Mouse (Mus musculus) lung, embryonic 14.5 days (tissue): Measurements from ENCODE around the gene Micall2. TPM values are rescaled to one million over a fixed set of nuclear protein-coding genes. Genes with fewer than 3 reads are reported as not detected.

Experiments used
- ATAC-seq: fragments of 200-750 bp; cut with Nextera tagmentation; 2 replicates; pipeline ENCODE4 v1.8.0; 2017; ENCODE audit warnings: mild to moderate bottlenecking, moderate TSS enrichment, moderate library complexity; ENCODE audit not compliant: insufficient read depth
- DNase-seq: peaks from one replicate; pipeline ENCODE4 v3.0.0-alpha.2; 2015
- H3K27ac ChIP-seq: fragments of 300-500 bp; sonication (generic); 2 replicates; pipeline ENCODE4 v1.5.1; 2014; ENCODE audit warnings: low read depth, mild to moderate bottlenecking, moderate library complexity
- H3K27me3 ChIP-seq: fragments of 300-500 bp; sonication (generic); 2 replicates; pipeline ENCODE4 v1.6.1; 2014; ENCODE audit warnings: low read length, control low read depth; ENCODE audit not compliant: insufficient read depth
- H3K36me3 ChIP-seq: fragments of 300-500 bp; sonication (generic); 2 replicates; pipeline ENCODE4 v1.6.1; 2014; ENCODE audit warnings: control low read depth; ENCODE audit not compliant: insufficient read depth
- H3K4me1 ChIP-seq: fragments of 300-500 bp; sonication (generic); 2 replicates; pipeline ENCODE4 v1.6.1; 2014; ENCODE audit warnings: antibody characterized with exemption, control low read depth; ENCODE audit not compliant: insufficient read depth
- H3K4me2 ChIP-seq: fragments of 300-500 bp; sonication (generic); 2 replicates; pipeline ENCODE4 v1.6.1; 2014; ENCODE audit warnings: mild to moderate bottlenecking
- H3K4me3 ChIP-seq: fragments of 300-500 bp; sonication (generic); 2 replicates; pipeline ENCODE4 v1.5.1; 2014; ENCODE audit warnings: low read depth, low read length
- H3K9ac ChIP-seq: fragments of 300-500 bp; sonication (generic); 2 replicates; pipeline ENCODE4 v1.6.1; 2014
- H3K9me3 ChIP-seq: fragments of 300-500 bp; sonication (generic); 2 replicates; pipeline ENCODE4 v1.6.1; 2016; ENCODE audit warnings: low read depth, low read length, control low read depth
- CTCF ChIP-seq: IDR thresholded peaks from 2 replicates; pipeline ENCODE4 v1.5.1; 2016; ENCODE audit warnings: antibody characterized with exemption, low read depth
- WGBS: fragments of 180-500 bp; shearing (Covaris S2); extraction: QIAGEN DNeasy Blood & Tissue Kit; methylation state at CpG from one replicate; pipeline ENCODE4 v1.1.7; 2014; 5-methylcytosine and 5-hydroxymethylcytosine counted together
- polyA plus RNA-seq: library from polyadenylated mRNA; unstranded; fragments of >200 nt; fragmentation: Nextera tagmentation; extraction: Ambion mirVana; gene quantifications from 2 replicates; pipeline ENCODE4 v1.2.1, GENCODE M21; 2014

Gene Micall2
- polyA plus RNA-seq, 1 experiment from 2014 or later = 4.8 TPM

DNA sequence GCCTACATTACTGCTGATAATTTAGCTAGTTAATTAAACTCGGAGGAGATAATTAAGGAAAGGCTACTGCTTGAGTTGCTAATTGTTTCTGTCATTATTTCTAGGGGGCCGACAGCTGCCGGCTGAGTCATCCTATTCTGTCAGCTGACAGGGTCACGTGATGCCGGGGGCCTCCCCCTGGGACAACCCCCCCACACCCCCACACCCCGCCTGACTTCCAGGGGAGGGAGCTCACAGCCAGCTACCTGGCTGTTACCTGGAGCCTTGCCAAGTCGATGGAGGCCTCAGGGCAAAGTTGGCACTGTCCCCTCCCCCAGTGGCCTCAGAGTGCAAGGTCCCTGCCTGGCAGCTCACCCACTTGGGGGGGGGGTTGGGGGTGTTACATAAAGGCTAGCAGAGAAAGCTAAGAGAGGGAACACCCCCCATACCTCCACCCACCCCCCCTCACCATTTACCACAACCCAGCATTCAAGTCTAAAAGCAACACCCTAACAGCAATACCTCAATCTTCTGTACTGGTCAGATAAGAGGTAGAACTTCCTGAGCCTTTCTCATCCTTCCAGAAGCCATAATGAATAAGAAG is 41.1 kb downstream of the Micall2 start:
- no peak overlapping the region for H3K9ac ChIP-seq
- H3K9me3 ChIP-seq = no peaks in the 10 kb centered on the region
- TF ChIP-seq CTCF = no peak
- H3K27me3 ChIP-seq = no peaks in the 10 kb centered on the region
- no peaks in the 10 kb centered on the region for H3K4me1 ChIP-seq
- H3K36me3 ChIP-seq = no peaks in the 10 kb centered on the region
- H3K4me3 ChIP-seq = no peak overlapping the region
- DNase-seq (peak; percentile 45), ATAC-seq (no peak)
- H3K27ac ChIP-seq = no peak overlapping the region
- H3K4me2 ChIP-seq = 0 out of 2 replicates have a peak overlapping the region, but pooled peaks have one; percentile 18
- WGBS = 30% methylated on average over 7 of the region's 7 CpGs

DNA sequence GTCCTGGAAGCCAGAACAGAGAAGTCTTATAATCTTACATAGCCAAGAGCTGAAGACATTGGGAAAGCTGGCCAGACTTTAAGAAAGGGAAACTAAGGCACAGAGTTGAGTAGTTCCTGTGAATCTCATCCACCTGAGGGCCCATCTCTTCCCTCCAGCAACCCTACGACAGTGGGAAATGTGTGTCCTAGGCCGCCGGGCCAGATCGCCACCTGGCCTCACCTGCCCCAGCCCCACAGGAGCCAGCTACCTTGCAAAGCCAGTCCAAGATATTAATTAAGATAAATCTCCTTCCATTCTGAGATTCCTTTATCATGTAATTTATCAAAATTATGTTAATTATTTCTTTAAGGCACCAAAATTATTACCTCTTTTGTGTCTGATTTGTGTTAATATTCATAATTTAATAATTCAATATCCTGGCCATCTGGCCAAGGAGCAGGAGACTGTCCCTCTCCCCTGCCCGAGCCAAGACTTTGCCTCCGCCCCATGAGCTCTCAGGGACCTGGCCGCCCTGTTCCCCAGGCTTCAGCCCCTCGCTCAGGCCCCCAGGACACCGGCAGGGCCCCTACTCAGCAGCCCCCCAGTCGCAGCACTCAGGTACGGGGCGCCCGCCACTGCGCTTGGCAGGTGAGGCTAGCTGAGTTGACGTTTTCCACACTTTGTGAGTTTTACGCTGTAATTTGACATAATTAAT is 41.7 kb downstream of the Micall2 start:
- no peak for ATAC-seq
- Histone ChIP-seq H3K27me3 (no peaks in the 10 kb centered on the region), H3K27ac (no peak overlapping the region), H3K4me3 (no peak overlapping the region), H3K4me1 (no peaks in the 10 kb centered on the region), H3K4me2 (0 out of 2 replicates have a peak overlapping the region, but pooled peaks have one; percentile 18), H3K9ac (no peak overlapping the region), H3K36me3 (no peaks in the 10 kb centered on the region), H3K9me3 (no peaks in the 10 kb centered on the region)
- no peak for TF ChIP-seq CTCF
- DNase-seq = no peak
- 55% methylated on average over 16 of the region's 16 CpGs for WGBS

DNA sequence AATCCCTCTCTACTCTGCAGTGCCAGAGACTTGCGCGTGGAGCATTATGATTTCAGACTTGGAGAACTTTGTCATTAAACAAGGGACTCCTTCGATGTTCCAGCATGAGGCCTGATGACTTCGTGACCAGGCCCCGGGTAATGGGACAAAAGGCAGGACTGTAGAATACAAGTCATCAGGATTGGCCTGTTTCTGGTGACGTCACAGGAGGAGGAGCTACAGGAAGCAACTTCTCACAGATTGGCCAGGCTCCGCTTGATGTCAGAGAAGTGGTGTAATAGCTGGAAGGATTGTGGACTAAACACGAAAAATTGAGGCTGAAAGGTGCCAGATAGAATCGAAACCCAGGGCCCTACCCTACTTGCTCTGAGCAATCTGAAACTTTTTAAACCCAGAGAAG is 45.3 kb downstream of the Micall2 start:
- Histone ChIP-seq H3K27me3 (no peaks in the 10 kb centered on the region), H3K36me3 (no peaks in the 10 kb centered on the region), H3K9ac (no peak overlapping the region), H3K4me3 (no peak overlapping the region), H3K27ac (no peak overlapping the region), H3K4me2 (no peak overlapping the region), H3K9me3 (no peaks in the 10 kb centered on the region), H3K4me1 (peaks cover 9% of the 10 kb centered on the region; the same call in 1 of the 2 replicates)
- DNase-seq (no peak), ATAC-seq (no peak)
- WGBS = 74% methylated on average over 9 of the region's 9 CpGs
- TF ChIP-seq CTCF = no peak

DNA sequence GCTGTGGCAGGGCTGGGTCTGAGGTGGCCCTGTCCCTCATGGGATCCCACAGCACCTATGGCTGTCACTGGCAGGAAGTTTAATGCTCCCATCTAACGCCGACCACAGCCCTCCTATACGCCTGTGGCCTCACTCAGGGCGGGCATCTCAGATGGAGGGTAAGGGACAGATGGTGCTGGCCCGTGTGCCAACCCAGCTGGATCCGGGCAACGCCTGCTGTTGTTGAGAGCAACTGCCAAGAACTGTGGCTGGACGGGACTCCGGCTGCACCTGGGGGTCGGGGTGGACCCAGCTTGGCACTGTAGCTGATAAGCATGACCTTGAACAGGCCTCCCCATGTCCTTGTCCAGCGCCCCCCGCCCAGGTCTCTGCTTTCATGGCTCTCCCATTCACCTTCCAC is 47.8 kb downstream of the Micall2 start:
- DNase-seq (no peak), ATAC-seq (no peak)
- TF ChIP-seq CTCF = no peak
- H3K27ac ChIP-seq = no peak overlapping the region
- WGBS = 67% methylated on average over 12 of the region's 12 CpGs
- H3K27me3 ChIP-seq = peaks cover 2% of the 10 kb centered on the region; the same call in 1 of the 2 replicates
- H3K4me2 ChIP-seq = no peak overlapping the region
- peaks cover 9% of the 10 kb centered on the region; the same call in 1 of the 2 replicates for H3K4me1 ChIP-seq
- H3K4me3 ChIP-seq = no peak overlapping the region
- no peaks in the 10 kb centered on the region for H3K9me3 ChIP-seq
- H3K9ac ChIP-seq = no peak overlapping the region
- no peaks in the 10 kb centered on the region for H3K36me3 ChIP-seq

DNA sequence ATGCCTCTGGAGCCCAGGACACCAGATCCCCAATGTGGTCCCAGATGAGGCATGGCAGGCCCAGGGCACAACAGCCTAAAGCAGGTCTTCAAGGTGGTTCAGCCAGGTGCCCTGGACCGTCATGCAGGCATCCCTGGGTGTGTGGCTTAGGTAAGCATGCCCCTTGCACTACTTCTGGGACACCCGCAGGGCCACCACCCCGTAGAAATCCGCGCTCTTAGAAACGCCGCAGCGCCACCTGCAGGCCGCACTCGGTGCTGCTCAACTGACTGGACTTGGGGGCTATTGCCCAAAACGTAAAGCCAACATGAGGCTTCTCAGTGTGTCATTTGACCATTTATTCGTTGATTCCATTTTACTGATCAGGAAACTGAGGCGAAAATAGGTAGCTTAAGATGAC is 48.5 kb downstream of the Micall2 start:
- Histone ChIP-seq H3K4me3 (no peak overlapping the region), H3K27ac (no peak overlapping the region), H3K9me3 (no peaks in the 10 kb centered on the region), H3K9ac (no peak overlapping the region), H3K4me2 (no peak overlapping the region), H3K4me1 (peaks cover 9% of the 10 kb centered on the region; the same call in 1 of the 2 replicates), H3K36me3 (no peaks in the 10 kb centered on the region), H3K27me3 (peaks cover 3% of the 10 kb centered on the region; the same call in 1 of the 2 replicates)
- DNase-seq (peak; percentile 64), ATAC-seq (peak; percentile 7; the same call in 1 of the 2 replicates)
- 8% methylated on average over 13 of the region's 13 CpGs for WGBS
- peak; percentile 71 for TF ChIP-seq CTCF

DNA sequence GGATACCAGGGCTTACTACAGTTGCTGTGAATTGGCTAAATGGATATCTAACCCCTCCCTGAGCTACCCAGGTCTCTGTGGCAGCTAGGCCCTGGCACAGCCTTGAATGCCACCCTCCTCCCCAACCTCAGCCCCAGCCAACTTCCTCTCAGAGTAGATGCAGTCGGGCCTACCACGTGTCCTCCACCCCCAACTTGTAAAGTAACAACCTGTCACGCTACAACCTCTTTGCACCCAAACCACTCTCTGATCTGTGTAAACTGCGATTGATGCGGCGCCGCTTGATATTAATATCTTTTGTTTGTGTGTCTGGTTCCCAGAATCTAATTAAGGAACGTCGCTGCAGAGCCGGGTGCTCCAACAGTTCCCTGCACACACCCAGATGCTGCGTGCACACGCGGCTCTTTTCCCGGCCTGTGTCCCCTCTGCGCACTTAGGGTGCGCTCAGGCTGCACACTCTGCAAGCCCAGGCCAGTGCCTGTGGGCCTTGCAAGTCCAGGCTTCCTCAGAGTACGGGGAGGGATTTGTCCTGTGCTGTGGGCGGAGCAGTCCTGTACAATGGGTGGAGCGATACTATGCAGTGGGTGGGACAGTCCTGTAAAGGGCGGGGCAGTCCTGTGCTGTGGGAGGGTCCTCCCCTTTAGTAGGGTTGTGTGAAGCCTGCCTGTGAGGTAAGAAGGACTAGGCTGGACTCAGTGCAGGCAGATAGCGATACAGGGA is 49.4 kb downstream of the Micall2 start:
- DNase-seq (peak; percentile 89), ATAC-seq (peak; percentile 92)
- Histone ChIP-seq H3K9ac (no peak overlapping the region), H3K4me3 (no peak overlapping the region), H3K36me3 (no peaks in the 10 kb centered on the region), H3K4me2 (peak overlapping the region; percentile 38), H3K4me1 (peaks cover 9% of the 10 kb centered on the region; the same call in 1 of the 2 replicates), H3K27me3 (peaks cover 3% of the 10 kb centered on the region; the same call in 1 of the 2 replicates), H3K9me3 (no peaks in the 10 kb centered on the region), H3K27ac (peak overlapping the region; percentile 27; the same call in 1 of the 2 replicates)
- WGBS = 13% methylated on average over 21 of the region's 21 CpGs
- no peak for TF ChIP-seq CTCF

DNA sequence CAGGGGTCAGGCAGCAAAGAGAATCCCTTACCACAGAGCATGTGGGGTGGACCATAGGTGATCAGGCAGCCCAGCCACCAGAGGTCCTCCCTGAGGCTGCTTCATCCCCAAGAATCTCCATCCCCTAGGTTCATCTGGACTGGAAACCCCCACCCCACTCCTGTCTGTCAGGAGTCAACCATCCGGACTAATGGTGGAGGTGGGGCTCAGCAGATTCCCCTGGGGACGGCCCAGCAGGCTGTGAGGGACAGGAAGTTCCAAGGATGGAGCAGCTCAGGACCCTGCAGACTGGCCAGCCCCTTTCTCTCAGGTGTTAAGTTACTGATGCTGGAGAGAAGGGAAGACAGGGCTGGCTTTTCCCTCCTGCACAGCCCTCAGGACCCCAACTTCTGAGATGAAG is 52.9 kb downstream of the Micall2 start:
- H3K9me3 ChIP-seq = no peaks in the 10 kb centered on the region
- 0 out of 2 replicates have a peak, but pooled peaks have one; percentile 1 for TF ChIP-seq CTCF
- no peak overlapping the region for H3K27ac ChIP-seq
- H3K4me2 ChIP-seq = no peak overlapping the region
- WGBS = 0% methylated on average over 2 of the region's 2 CpGs
- ATAC-seq = no peak
- no peak for DNase-seq
- H3K4me3 ChIP-seq = no peak overlapping the region
- H3K9ac ChIP-seq = no peak overlapping the region
- H3K4me1 ChIP-seq = peaks cover 9% of the 10 kb centered on the region; the same call in 1 of the 2 replicates
- peaks cover 3% of the 10 kb centered on the region; the same call in 1 of the 2 replicates for H3K27me3 ChIP-seq
- H3K36me3 ChIP-seq = no peaks in the 10 kb centered on the region
